ENCODE assay signal across 25 mouse cellular contexts in genomic region chr11:90132579-90132978, GRCm38 (mm10). TPM values are rescaled to one million over a fixed set of nuclear protein-coding genes. Genes with fewer than 3 reads are reported as not detected.
A peak's percentile ranks its signal among the peaks of the same experiment; 100 is the strongest.
DNase-seq lines count a peak whose midpoint lies in the region; ATAC-seq and TF ChIP-seq lines count a peak whose summit lies in the region.
"Had no signal": no experiment of that assay in that cellular context is flagged by ENCODE, and none has a peak within 500 bp of the region (broad histone marks: within the 10 kb centered on the region; RNA-seq: fewer than 3 reads in every experiment).

No protein-coding gene starts in this region.

- H3K36me3 ChIP-seq in liver, adult 2 months (ENCODE audit: control insufficient read depth, insufficient read depth, low read length): no peaks in the 10 kb centered on the region
- no peaks in the 10 kb centered on the region for H3K36me3 ChIP-seq in liver, embryonic 12.5 days
- H3K36me3 ChIP-seq: embryonic facial prominence, embryonic 10.5 days; heart, embryonic 13.5 days; hindbrain, embryonic 10.5 days; intestine, embryonic 15.5 days; limb, embryonic 10.5 days; liver, embryonic 13.5 days; midbrain, embryonic 10.5 days; neural tube, embryonic 13.5 days had no signal

- no peaks in the 10 kb centered on the region for H3K27me3 ChIP-seq in liver, adult 2 months (ENCODE audit: control insufficient read depth, insufficient read depth, low read length)
- H3K27me3 ChIP-seq in liver, embryonic 12.5 days (replicated peaks): no peaks in the 10 kb centered on the region
- H3K27me3 ChIP-seq: heart, embryonic 13.5 days; intestine, embryonic 15.5 days; liver, embryonic 13.5 days; neural tube, embryonic 13.5 days had no signal

- H3K9ac ChIP-seq in liver, adult 2 months (ENCODE audit: low read depth, low read length): no peak overlapping the region
- no peak overlapping the region for H3K9ac ChIP-seq in liver, embryonic 12.5 days
- H3K9ac ChIP-seq: heart, embryonic 13.5 days; intestine, embryonic 15.5 days; liver, embryonic 13.5 days; neural tube, embryonic 13.5 days had no signal

- H3K4me3 ChIP-seq in liver, adult 2 months (ENCODE audit: insufficient read depth, low read depth, low read length): no peak overlapping the region
- H3K4me3 ChIP-seq in liver, embryonic 12.5 days: no peak overlapping the region
- H3K4me3 ChIP-seq: embryonic facial prominence, embryonic 10.5 days; heart, embryonic 13.5 days; hindbrain, embryonic 10.5 days; intestine, embryonic 15.5 days; limb, embryonic 10.5 days; liver, embryonic 13.5 days; midbrain, embryonic 10.5 days; myocyte; neural tube, embryonic 13.5 days had no signal

- H3K4me2 ChIP-seq in liver, embryonic 12.5 days: no peak overlapping the region
- H3K4me2 ChIP-seq: heart, embryonic 13.5 days; intestine, embryonic 15.5 days; liver, embryonic 13.5 days; neural tube, embryonic 13.5 days had no signal

- intact Hi-C loops in gastrocnemius, postnatal 14 days (cut with DNase I; ENCODE audit: low total_unique reads): no loop called here

- H3K4me1 ChIP-seq in liver, adult 2 months (ENCODE audit: control insufficient read depth, insufficient read depth, low read length): peaks cover 1% of the 10 kb centered on the region; the same call in 1 of the 2 replicates
- no peaks in the 10 kb centered on the region for H3K4me1 ChIP-seq in liver, embryonic 12.5 days
- H3K4me1 ChIP-seq: liver, embryonic 13.5 days had no signal

- H3K79me2 ChIP-seq in liver, adult 2 months (ENCODE audit: control insufficient read depth, insufficient read depth, low read length): no peaks in the 10 kb centered on the region

- TF ChIP-seq CTCF in liver, adult 2 months (IDR thresholded peaks at IDR 0.05; ENCODE audit: low read depth, low read length): no peak

- DNase-seq in adrenal gland, postnatal 10 days: peak; percentile 34
- DNase-seq in adrenal gland, postnatal 36 days: no peak
- DNase-seq in liver, adult 2 months (ENCODE audit: extremely low read depth, low read depth, low spot score): peak; percentile 93
- DNase-seq in 416B (ENCODE audit: low read depth): peak; percentile 27
- DNase-seq in spleen, adult 12 weeks (ENCODE audit: low spot score): no peak
- no peak for DNase-seq in gastrocnemius, postnatal 14 days
- DNase-seq: cerebellum, adult 11-12 months; cerebellum, postnatal 10 days; kidney, adult 8-10 months; kidney, postnatal 10 days; liver, embryonic 13.5 days; thymus, adult 18-20 months; thymus, postnatal 36 days had no signal

- TF ChIP-seq POLR2A in liver, adult 2 months (IDR thresholded peaks at IDR 0.05; ENCODE audit: extremely low read depth, insufficient read depth, low read length): no peak

- no peak for ATAC-seq in liver, embryonic 12.5 days
- ATAC-seq in granulocyte monocyte progenitor cell, adult 5-6 weeks (replicated peaks; ENCODE audit: poor library complexity, severe bottlenecking): peak; percentile 80
- ATAC-seq: hindbrain, embryonic 16.5 days; intestine, embryonic 15.5 days; midbrain, embryonic 16.5 days had no signal

- 48% methylated on average over 5 of the region's 5 CpGs for WGBS in liver, adult 2 months
- WGBS in liver, embryonic 12.5 days (ENCODE audit: insufficient replicate concordance): 54% methylated on average over 5 of the region's 5 CpGs

- no peak overlapping the region for H3K27ac ChIP-seq in liver, adult 2 months (replicated peaks; ENCODE audit: insufficient read depth, low read depth, low read length)
- H3K27ac ChIP-seq in liver, embryonic 12.5 days: no peak overlapping the region
- H3K27ac ChIP-seq: embryonic facial prominence, embryonic 10.5 days; heart, embryonic 13.5 days; hindbrain, embryonic 10.5 days; intestine, embryonic 15.5 days; limb, embryonic 10.5 days; liver, embryonic 13.5 days; midbrain, embryonic 10.5 days; neural tube, embryonic 13.5 days had no signal

- H3K9me3 ChIP-seq in liver, embryonic 12.5 days (replicated peaks): peaks cover 4% of the 10 kb centered on the region; the same call in 1 of the 2 replicates
- H3K9me3 ChIP-seq: embryonic facial prominence, embryonic 10.5 days; intestine, embryonic 15.5 days; limb, embryonic 10.5 days; liver, embryonic 13.5 days; neural tube, embryonic 13.5 days had no signal

RNA-seq across cellular contexts. Expression of gene Gm45716, which starts 54.9 kb away (rescaled TPM):
- 1 to 10 TPM; 3.9 to 5.2 TPM for total RNA-seq in adrenal gland, postnatal 10 days (2021)
- total RNA-seq in adrenal gland, postnatal 36 days (2021): 1 to 10 TPM; 2.6 to 5.3 TPM
- total RNA-seq in liver, adult 2 months (2014; rRNA removed): 3.6 and 4.9 TPM in 2 replicates
- 1.9 and 2.5 TPM in 2 replicates for polyA plus RNA-seq in liver, adult 2 months (2012; rRNA removed)
- polyA plus RNA-seq in liver, embryonic 12.5 days (2016; fragmentation: Nextera tagmentation; extraction: Ambion mirVana): 3.0 and 3.4 TPM in 2 replicates
- total RNA-seq in granulocyte monocyte progenitor cell, adult 5-6 weeks (2014; fragmentation: Nextera tagmentation): 6.9 and 8.3 TPM in 2 replicates
- 9.1 and 10.1 TPM in 2 replicates for total RNA-seq in granulocyte monocyte progenitor cell, adult 5-6 weeks (2017)
- total RNA-seq in gastrocnemius, postnatal 14 days (2021): 1 to 10 TPM; 1.9 to 2.4 TPM

Comparison
In these comparisons a context has a peak if more than half of its experiments do, and no peak if none do; other contexts are left out.
1. DNase-seq: peak in adrenal gland, postnatal 10 days (single experiment), liver, adult 2 months (single experiment) and 416B (single experiment); none in adrenal gland, postnatal 36 days (0 of 2), spleen, adult 12 weeks (single experiment) and gastrocnemius, postnatal 14 days (single experiment).